Mouse (Mus musculus): ENCODE measurements around the gene Cnih1. TPM values are rescaled to one million over a fixed set of nuclear protein-coding genes. Genes with fewer than 3 reads are reported as not detected.
"Not testable (repeated sequence)": the region's sequence is repeated elsewhere in the genome, so short reads cannot be mapped to it uniquely, and the experiment has no call there.

Gene Cnih1
- polyA plus RNA-seq (2015; fragmentation: Nextera tagmentation; extraction: Ambion mirVana) = 153 and 155 TPM in 2 replicates

- DNase-seq (ENCODE audit: low spot score) = peak; percentile 93
Measured at GRCm38 (mm10) chr14:46787787-46788504, at the start of gene Cnih1. Cnih1 (minus strand) TSS chr14:46788411.

GRCm38 (mm10) chr14:46832354-46833272, 44.4 kb upstream of the Cnih1 start:
- DNase-seq (ENCODE audit: low spot score) = peak; percentile 9

GRCm38 (mm10) chr14:46831837-46832333, 43.7 kb upstream of the Cnih1 start, which contains the start of gene Cgrrf1:
Cgrrf1 (plus strand) TSS chr14:46832125.
- DNase-seq (ENCODE audit: low spot score) = peak; percentile 75

- peak; percentile 15 for DNase-seq (ENCODE audit: low spot score)
Measured at GRCm38 (mm10) chr14:46831295-46831694, 43.1 kb upstream of the Cnih1 start.

- no peak for DNase-seq (ENCODE audit: low spot score)
Measured at GRCm38 (mm10) chr14:46827430-46827829, 39.2 kb upstream of the Cnih1 start.

- no peak for DNase-seq (ENCODE audit: low spot score)
Measured at GRCm38 (mm10) chr14:46823996-46824395, 35.8 kb upstream of the Cnih1 start.

- peak; percentile 95 for DNase-seq (ENCODE audit: low spot score)
Measured at GRCm38 (mm10) chr14:46821873-46822716, 33.9 kb upstream of the Cnih1 start, which contains the start of gene Gmfb. Gmfb (minus strand) TSS chr14:46822242.

GRCm38 (mm10) chr14:46821271-46821872, 33.2 kb upstream of the Cnih1 start:
- DNase-seq (ENCODE audit: low spot score) = peak; percentile 38

GRCm38 (mm10) chr14:46819961-46820360, 31.8 kb upstream of the Cnih1 start:
- not testable (repeated sequence) for DNase-seq (ENCODE audit: low spot score)

GRCm38 (mm10) chr14:46818743-46819142, 30.5 kb upstream of the Cnih1 start:
- DNase-seq (ENCODE audit: low spot score) = no peak

- DNase-seq (ENCODE audit: low spot score) = no peak
Measured at GRCm38 (mm10) chr14:46816916-46817622, 28.9 kb upstream of the Cnih1 start.

- DNase-seq (ENCODE audit: low spot score) = no peak
Measured at GRCm38 (mm10) chr14:46815640-46816039, 27.4 kb upstream of the Cnih1 start.

GRCm38 (mm10) chr14:46807927-46808326, 19.7 kb upstream of the Cnih1 start:
- DNase-seq (ENCODE audit: low spot score) = no peak

- DNase-seq (ENCODE audit: low spot score) = no peak
Measured at GRCm38 (mm10) chr14:46806186-46806585, 18.0 kb upstream of the Cnih1 start.

GRCm38 (mm10) chr14:46803791-46804190, 15.6 kb upstream of the Cnih1 start:
- no peak for DNase-seq (ENCODE audit: low spot score)

- DNase-seq (ENCODE audit: low spot score) = no peak
Measured at GRCm38 (mm10) chr14:46803259-46803658, 15.0 kb upstream of the Cnih1 start.

GRCm38 (mm10) chr14:46800684-46801345, 12.6 kb upstream of the Cnih1 start:
- DNase-seq (ENCODE audit: low spot score) = no peak

GRCm38 (mm10) chr14:46794157-46794556, 5.9 kb upstream of the Cnih1 start:
- DNase-seq (ENCODE audit: low spot score) = no peak

- DNase-seq (ENCODE audit: low spot score) = no peak
Measured at GRCm38 (mm10) chr14:46790723-46791122, 2.5 kb upstream of the Cnih1 start.
